Mouse (Mus musculus) bone marrow macrophage, adult 2 months (primary cell): Measurements from ENCODE around the gene Atxn7l3. TPM values are rescaled to one million over a fixed set of nuclear protein-coding genes. Genes with fewer than 3 reads are reported as not detected.

ENCODE experiments used
- H3K27ac ChIP-seq: 2 replicates; pipeline ENCODE4 v1.5.1; 2012; ENCODE audit warnings: low read depth, low read length; ENCODE audit not compliant: insufficient read depth
- H3K4me1 ChIP-seq: 2 replicates; pipeline ENCODE4 v1.6.1; 2012; ENCODE audit warnings: low read length; ENCODE audit not compliant: control insufficient read depth, insufficient read depth
- H3K4me3 ChIP-seq: 2 replicates; pipeline ENCODE4 v1.5.1; 2012; ENCODE audit warnings: mild to moderate bottlenecking, low read length, moderate library complexity; ENCODE audit not compliant: insufficient read depth
- CTCF ChIP-seq: IDR thresholded peaks from 2 replicates; pipeline ENCODE4 v1.5.1; 2012; ENCODE audit warnings: low read depth, mild to moderate bottlenecking, low read length, moderate library complexity
- POLR2A ChIP-seq: IDR thresholded peaks from 2 replicates; pipeline ENCODE4 v1.6.1; 2012; ENCODE audit warnings: mild to moderate bottlenecking, low read depth, low read length, borderline replicate concordance
- polyA plus RNA-seq: library from polyadenylated mRNA; stranded (reverse); fragments of >200 nt; gene quantifications from 2 replicates; pipeline ENCODE4 v1.2.4, GENCODE M21; 2012; ENCODE audit not compliant: missing spikeins, insufficient read depth, insufficient read length

Atxn7l3 gene
- polyA plus RNA-seq, 1 experiment, result 39.8 TPM

DNA sequence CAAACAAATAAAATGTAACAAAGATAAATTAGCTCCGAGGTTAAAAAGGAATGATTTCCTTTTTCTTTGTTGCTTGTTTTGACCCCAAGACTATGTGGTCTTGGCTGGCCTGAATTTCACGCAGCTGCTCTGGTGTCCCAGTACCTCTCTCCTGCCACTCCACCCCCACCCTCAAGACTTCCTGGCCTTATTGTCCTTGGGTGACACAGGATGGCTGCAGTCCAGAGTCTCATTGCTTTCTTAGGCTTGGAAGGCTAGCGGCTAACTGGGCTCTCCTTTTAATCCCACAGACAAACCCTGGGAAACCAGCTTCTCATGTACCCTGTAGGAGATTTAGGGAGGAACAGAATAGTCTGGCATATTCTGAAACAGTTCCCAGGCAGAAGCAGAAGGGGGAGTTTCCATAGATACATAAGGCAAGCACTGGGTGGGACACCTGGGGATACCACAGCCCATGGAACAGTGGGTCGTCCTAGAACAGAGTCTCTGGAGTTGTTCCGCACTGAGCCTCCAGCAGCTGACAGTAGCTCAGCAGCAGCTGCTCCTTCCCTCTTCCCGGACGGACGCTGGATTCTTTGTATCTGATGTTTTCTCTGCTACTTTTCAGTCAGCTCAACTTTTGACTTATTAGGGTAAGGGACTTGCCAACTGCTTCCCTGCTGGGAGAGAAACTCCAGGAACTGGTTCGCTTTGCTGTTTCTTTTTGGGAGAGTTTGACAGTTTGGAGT, 38.7 kb upstream of the Atxn7l3 start:
- H3K27ac ChIP-seq, result no peak overlapping the region
- TF ChIP-seq POLR2A, result no peak
- no peak for TF ChIP-seq CTCF
- no peak overlapping the region for H3K4me3 ChIP-seq
- H3K4me1 ChIP-seq, result peaks cover 10% of the 10 kb centered on the region

DNA sequence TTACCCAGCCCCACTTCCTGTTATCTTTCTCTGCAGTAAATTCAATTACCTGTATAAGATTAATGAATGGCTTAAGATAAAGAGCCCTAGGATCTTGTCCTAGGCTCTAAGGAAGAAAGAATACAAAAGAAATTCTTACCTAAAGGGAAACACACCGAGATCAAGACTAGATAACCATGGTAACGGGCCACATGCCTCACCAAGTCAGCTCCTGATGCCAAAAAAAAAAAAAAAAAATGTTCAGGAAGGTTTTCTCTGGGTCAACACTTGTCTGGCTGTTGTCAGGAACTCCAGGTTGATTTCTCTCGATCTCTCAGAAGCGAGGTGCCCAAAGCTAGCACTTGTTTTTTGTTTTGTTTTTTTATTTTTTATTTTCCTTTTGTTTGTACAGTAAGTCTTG, 37.6 kb upstream of the Atxn7l3 start:
- TF ChIP-seq POLR2A, result no peak
- no peak for TF ChIP-seq CTCF

DNA sequence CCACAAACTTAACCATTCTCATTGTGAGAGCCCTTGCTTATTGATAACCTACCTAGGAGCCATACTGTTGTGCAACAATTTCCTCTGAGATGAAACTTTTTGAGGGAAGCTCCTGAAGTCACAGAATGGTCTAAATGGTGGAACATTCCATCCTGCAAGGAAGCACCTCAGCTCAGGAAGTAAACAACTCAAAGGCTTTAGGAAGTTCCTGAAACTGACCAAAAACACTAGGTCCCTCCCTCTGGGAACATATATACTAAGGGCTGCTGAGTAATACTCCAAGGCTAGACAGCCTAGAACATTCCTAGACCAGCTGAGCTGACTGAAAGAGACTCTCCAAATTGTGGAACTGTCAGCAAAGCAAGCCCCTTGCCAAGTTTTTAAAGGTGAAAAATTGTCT, 36.6 kb upstream of the Atxn7l3 start:
- Histone ChIP-seq H3K4me1 (no peaks in the 10 kb centered on the region), H3K4me3 (no peak overlapping the region), H3K27ac (no peak overlapping the region)
- no peak for TF ChIP-seq POLR2A
- TF ChIP-seq CTCF, result no peak

More for the DNA sequence above, 37.6 kb upstream of the Atxn7l3 start:
- Histone ChIP-seq H3K4me1 (peaks cover 6% of the 10 kb centered on the region), H3K27ac (no peak overlapping the region), H3K4me3 (no peak overlapping the region)

DNA sequence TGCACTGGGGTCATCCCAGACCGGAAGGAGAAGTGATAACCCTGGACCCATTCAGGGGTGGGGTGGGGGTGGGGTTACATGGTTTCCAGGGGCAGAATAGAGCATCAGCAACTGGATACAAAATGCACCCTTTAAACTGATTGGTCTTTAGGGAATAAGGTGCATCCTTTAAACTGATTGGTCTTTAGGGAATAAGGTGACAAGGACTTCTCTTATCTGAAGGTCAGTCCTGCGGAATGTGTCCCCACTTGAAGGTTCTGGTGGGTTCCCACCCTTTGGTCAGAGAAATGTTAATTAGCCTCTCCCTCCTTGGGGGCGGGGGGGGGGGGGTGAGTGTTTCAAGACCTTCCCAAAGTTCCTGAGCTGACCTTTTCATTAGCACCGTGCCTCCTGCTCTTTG, 35.4 kb upstream of the Atxn7l3 start:
- no peak overlapping the region for H3K27ac ChIP-seq
- H3K4me1 ChIP-seq, result no peaks in the 10 kb centered on the region
- TF ChIP-seq CTCF, result no peak
- no peak for TF ChIP-seq POLR2A
- H3K4me3 ChIP-seq, result no peak overlapping the region

DNA sequence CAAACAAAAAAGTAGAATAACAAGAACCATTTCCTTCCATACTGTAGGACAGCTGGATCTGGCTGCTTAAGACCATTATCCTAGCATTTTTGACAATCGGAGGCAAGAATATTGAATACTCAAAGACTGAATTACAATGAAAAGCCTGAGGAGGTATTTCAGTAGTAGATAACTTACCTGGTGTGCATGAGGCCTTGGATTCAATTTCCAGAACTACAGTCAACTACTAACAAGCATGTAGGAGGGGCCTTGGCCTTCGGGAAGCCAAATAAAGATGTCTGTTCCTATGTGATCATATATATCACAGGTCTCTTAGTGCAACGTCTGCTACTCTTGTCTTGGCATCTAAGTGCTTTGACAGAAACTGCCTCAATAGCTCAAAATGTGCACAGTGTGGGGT, 33.6 kb upstream of the Atxn7l3 start:
- Histone ChIP-seq H3K27ac (no peak overlapping the region), H3K4me1 (no peaks in the 10 kb centered on the region), H3K4me3 (no peak overlapping the region)
- TF ChIP-seq CTCF (no peak), POLR2A (no peak)

DNA sequence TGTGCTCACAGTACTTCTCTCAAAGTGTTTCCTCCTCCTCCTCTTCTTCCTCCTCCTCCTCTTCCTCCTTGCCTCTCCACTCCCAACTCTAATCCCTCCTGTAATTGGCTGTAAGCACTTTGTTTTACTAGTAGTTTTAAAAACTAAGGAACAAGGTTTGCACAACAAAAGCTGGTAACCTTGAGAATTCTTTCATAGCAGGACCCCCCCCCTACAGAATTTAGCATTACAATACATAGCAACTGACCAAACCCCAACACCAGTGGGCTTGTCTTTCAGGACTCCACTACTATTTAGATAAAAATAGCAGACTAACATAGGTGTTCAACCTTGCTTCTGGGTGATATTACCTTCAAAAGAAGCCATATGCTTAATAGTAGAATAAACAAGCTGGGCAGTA, 33.1 kb upstream of the Atxn7l3 start:
- Histone ChIP-seq H3K4me1 (no peaks in the 10 kb centered on the region), H3K4me3 (no peak overlapping the region), H3K27ac (no peak overlapping the region)
- TF ChIP-seq CTCF (no peak), POLR2A (no peak)

DNA sequence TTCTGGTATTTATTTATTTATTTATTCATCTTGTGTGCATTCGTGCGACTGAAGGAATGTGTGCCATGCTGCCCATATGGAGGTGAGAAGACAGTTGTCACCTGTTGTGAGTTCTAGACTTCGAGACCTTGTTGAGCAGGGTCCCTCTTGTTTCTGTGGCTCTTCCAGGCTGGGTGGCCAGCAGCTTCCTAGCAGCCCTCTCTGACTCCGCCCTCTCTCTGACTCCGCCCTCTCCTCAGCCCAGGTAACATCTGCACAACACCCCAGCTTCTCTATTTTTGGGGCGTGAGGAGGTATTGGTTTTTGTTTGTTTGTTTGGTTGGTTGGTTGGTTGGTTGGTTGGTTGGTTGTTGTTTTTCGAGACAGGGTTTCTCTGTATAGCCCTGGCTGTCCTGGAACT, 31.4 kb upstream of the Atxn7l3 start:
- no peak overlapping the region for H3K4me3 ChIP-seq
- H3K4me1 ChIP-seq, result no peaks in the 10 kb centered on the region
- H3K27ac ChIP-seq, result no peak overlapping the region
- no peak for TF ChIP-seq CTCF
- no peak for TF ChIP-seq POLR2A

DNA sequence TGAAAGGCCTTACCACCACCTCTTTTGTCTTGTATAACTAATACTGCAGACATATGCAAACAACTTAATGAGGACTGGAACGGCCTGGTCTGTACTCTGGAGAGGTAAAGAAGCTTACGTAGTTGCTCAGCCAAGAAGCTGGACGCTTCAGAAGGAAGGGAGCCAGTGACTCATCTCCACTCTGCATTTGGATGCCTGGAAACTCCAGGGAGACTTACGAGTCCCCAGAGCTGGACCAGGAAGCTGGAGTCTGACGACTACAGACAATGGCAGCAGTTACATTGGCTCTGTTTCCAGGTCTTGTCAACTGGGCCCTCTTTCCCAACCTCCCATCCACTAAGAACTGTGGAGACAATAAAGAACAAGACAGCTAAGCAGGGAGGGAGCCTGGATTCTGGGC, 30.8 kb upstream of the Atxn7l3 start:
- no peak overlapping the region for H3K4me3 ChIP-seq
- no peak for TF ChIP-seq CTCF
- TF ChIP-seq POLR2A, result no peak
- H3K27ac ChIP-seq, result no peak overlapping the region
- H3K4me1 ChIP-seq, result no peaks in the 10 kb centered on the region

DNA sequence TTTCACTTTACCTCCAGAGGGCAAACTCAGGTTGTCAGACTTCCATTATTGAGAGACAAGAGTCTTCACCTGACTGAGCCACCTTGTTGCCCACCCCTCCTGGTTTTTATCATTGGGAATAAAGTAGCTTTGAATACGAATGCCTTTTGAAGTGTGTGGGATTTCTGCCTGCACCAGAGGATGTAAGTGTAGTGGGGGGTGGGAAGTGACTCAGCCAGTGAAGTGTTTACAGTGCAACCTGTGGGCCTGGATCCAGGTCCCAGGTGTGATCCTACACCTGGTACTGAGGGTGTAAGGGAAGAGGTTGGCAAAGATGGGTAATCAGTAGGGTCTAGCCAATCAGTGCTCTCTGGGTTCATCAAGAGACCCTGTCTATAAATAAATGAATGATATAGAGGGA, 27.1 kb upstream of the Atxn7l3 start:
- Histone ChIP-seq H3K4me1 (peaks cover 5% of the 10 kb centered on the region), H3K4me3 (no peak overlapping the region), H3K27ac (no peak overlapping the region)
- no peak for TF ChIP-seq POLR2A
- no peak for TF ChIP-seq CTCF

DNA sequence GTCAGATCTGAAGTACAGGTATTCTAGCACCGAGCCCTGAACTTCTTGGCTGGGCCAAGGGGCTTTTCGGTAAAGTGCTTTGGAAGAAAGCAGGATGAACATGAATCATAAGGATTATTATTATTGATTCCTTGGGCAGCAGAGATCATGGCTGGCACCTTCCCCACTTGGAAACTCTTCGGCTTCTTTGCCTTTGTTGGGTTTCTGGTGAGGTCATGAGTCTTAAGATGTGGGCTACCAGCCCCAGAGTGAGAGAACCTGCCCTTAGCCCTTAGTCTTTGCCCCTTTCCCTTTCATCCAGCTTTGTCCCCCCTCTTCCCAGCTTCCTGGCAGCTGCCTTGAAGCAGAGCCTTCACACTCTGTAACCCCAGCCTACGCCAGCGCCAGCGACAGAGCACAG, 25.5 kb upstream of the Atxn7l3 start:
- TF ChIP-seq CTCF (no peak), POLR2A (no peak)
- H3K4me1 ChIP-seq, result peaks cover 5% of the 10 kb centered on the region
- H3K27ac ChIP-seq, result no peak overlapping the region
- no peak overlapping the region for H3K4me3 ChIP-seq

DNA sequence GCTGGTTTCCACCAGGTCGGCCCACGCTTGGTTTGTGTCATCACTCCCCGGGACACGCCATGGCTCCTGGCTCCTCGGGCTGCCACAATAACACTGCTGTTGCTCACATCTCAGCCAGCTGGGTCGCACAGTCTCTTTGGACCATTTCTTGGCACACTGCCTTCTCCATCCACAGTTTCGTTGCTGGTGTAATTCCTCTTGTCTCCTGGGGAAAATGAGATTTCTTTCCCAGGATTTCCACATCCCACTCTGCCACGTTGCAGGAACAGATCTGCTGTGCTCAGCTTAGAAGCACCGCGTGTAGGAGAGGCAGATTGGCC, 24.2 kb upstream of the Atxn7l3 start:
- Histone ChIP-seq H3K4me3 (no peak overlapping the region), H3K4me1 (peaks cover 7% of the 10 kb centered on the region), H3K27ac (no peak overlapping the region)
- TF ChIP-seq POLR2A (no peak), CTCF (no peak)

DNA sequence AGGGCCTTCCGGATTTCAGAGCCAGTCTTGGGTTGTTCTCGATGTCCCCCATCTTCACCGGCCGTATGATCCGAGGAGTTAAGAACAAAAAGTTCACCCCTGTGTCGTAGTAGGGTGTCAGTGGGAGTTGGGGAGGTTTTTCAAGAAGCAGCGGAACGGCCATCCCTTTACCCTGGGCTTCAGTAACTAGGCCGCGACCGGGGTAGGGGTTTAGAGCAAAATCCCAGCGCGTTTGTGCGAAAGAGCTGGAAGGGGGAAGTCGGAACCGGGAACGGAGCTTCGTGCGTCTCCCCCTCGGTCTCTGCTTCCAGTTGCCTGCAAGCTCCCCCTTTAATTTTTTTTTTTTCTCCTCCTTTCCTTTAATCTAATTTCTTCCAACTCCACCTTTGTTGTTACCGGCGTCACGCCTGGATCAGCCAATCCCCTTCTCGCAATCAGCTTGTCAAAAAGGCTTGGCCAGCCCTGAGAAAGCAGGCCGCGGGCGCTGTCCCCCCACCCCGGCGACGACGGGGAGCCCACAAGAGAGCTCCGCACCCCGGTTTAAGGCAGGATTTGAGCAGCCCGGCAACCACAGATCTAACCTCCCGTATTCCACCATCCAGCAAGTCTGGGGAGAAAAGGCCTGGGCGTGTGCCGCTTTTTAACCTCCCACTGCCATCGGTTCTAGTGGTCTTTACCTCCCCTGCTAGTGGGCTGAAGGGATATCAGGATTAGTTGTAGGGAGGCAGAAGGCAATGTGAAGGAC, 23.7 kb upstream of the Atxn7l3 start:
- Histone ChIP-seq H3K4me3 (peak overlapping the region; percentile 86), H3K27ac (peak overlapping the region; percentile 71), H3K4me1 (peaks cover 12% of the 10 kb centered on the region)
- TF ChIP-seq CTCF (no peak), POLR2A (0 out of 2 replicates have a peak, but pooled peaks have one; percentile 2)
